Mouse (Mus musculus) kidney, embryonic 16.5 days (tissue): ENCODE data around the gene Repin1. TPM values are rescaled to one million over a fixed set of nuclear protein-coding genes. Genes with fewer than 3 reads are reported as not detected.

Source experiments
- ATAC-seq: fragments of 200-750 bp; cut with Nextera tagmentation; 2 replicates; pipeline ENCODE4 v1.8.0; 2017; ENCODE audit warnings: moderate TSS enrichment; ENCODE audit not compliant: low FRiP score, low TSS enrichment
- H3K27ac ChIP-seq: fragments of 300-500 bp; sonication (generic); 2 replicates; pipeline ENCODE4 v1.5.1; 2014; ENCODE audit warnings: low read length
- H3K27me3 ChIP-seq: fragments of 300-500 bp; sonication (generic); 2 replicates; pipeline ENCODE4 v1.6.1; 2014; ENCODE audit warnings: low read length, control low read depth, mixed read lengths; ENCODE audit not compliant: insufficient read depth
- H3K36me3 ChIP-seq: fragments of 300-500 bp; sonication (generic); 2 replicates; pipeline ENCODE4 v1.6.1; 2014; ENCODE audit warnings: low read length, control low read depth, mixed read lengths; ENCODE audit not compliant: insufficient read depth
- H3K4me1 ChIP-seq: fragments of 300-500 bp; sonication (generic); 2 replicates; pipeline ENCODE4 v1.6.1; 2014; ENCODE audit warnings: low read length, control low read depth, mixed read lengths; ENCODE audit not compliant: insufficient read depth
- H3K4me2 ChIP-seq: fragments of 300-500 bp; sonication (generic); replicated peaks from 2 replicates; pipeline ENCODE4 v1.6.1; 2014; ENCODE audit warnings: low read depth, low read length
- H3K4me3 ChIP-seq: fragments of 300-500 bp; sonication (generic); 2 replicates; pipeline ENCODE4 v1.5.1; 2014; ENCODE audit warnings: mild to moderate bottlenecking, low read length
- H3K9ac ChIP-seq: fragments of 300-500 bp; sonication (generic); replicated peaks from 2 replicates; pipeline ENCODE4 v1.6.1; 2014; ENCODE audit warnings: low read length
- H3K9me3 ChIP-seq: fragments of 300-500 bp; sonication (generic); 2 replicates; pipeline ENCODE4 v1.6.1; 2016; ENCODE audit warnings: low read length, control low read depth
- WGBS: fragments of 180-500 bp; shearing (Covaris S2); extraction: QIAGEN DNeasy Blood & Tissue Kit; methylation state at CpG from one replicate; pipeline ENCODE4 v1.1.7; 2014; 5-methylcytosine and 5-hydroxymethylcytosine counted together
- polyA plus RNA-seq: library from polyadenylated mRNA; unstranded; fragments of >200 nt; fragmentation: Nextera tagmentation; extraction: Ambion mirVana; gene quantifications from 2 replicates; pipeline ENCODE4 v1.2.1, GENCODE M21; 2015

Gene Repin1
- polyA plus RNA-seq, result 52.9 and 59.3 TPM in 2 replicates

DNA sequence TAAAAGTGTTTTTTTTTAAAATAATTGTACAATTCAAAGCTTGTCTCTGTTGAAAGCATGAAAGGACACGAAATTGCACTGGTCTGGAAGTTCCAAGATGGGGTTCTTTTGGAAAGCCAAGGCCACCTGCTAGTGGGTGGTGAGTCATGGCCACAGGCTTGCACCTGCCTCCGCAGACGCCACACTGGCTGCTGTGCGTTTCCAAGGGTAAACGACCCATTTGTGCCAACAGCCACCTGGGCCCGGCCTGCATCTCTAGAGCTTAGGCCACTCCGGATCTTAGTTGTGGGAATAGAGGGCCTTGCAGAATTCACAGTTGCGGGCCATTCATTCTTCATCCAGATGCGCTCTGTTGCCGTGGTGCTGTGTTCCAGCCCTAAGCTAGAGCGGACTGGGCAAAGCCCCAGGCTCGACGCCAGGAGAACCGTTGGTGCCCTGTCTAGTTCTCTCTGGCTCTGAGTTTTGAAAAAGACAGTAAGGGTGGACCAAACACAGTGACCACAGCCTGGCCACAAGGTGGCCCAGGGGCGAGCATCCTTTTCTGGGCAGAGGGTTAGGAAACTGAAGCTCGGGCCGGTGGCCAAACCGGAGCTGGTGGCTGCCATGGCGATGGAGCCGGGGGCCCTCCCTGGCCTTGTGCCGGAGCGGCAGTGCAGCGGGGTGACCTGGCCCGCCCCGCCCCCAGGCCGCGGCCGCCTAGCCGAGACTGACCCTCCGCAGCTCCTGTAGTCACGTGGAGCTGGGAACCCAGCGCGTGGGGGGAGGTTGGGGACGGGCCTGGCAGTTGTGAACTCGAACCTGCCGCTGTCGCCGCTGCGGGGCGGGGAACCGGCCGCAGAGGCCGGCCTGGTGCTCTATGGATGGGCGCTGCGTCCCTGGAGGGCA is at the start of gene Repin1, which contains the start of gene Gm44965:
Gene Repin1 (plus strand): TSS at position 726 of the 885 bp plus-strand sequence.
Gene Gm44965 (plus strand): TSS at position 784 of the 885 bp plus-strand sequence.
- 6% methylated on average over 43 of the region's 45 CpGs for WGBS
- Histone ChIP-seq H3K4me3 (peak within 1 kb of the TSS; percentile 73), H3K27me3 (no peaks in the 10 kb centered on the region), H3K4me2 (peak within 1 kb of the TSS; percentile 81), H3K9ac (peak within 1 kb of the TSS; percentile 93), H3K36me3 (peaks cover 32% of the 10 kb centered on the region), H3K4me1 (peaks cover 32% of the 10 kb centered on the region), H3K27ac (peak within 1 kb of the TSS; percentile 94), H3K9me3 (peaks cover 24% of the 10 kb centered on the region)
- peak; percentile 90 for ATAC-seq

GRCm38 (mm10) chr6:48545251-48545650 is 48.4 kb upstream of the Repin1 start:
- H3K4me3 ChIP-seq, result no peak overlapping the region
- no peaks in the 10 kb centered on the region for H3K27me3 ChIP-seq
- H3K36me3 ChIP-seq, result no peaks in the 10 kb centered on the region
- no peak overlapping the region for H3K4me2 ChIP-seq
- no peak overlapping the region for H3K9ac ChIP-seq
- no peaks in the 10 kb centered on the region for H3K9me3 ChIP-seq
- H3K27ac ChIP-seq, result no peak overlapping the region
- 65% methylated on average over 5 of the region's 5 CpGs for WGBS
- peaks cover 13% of the 10 kb centered on the region for H3K4me1 ChIP-seq
- no peak for ATAC-seq

DNA sequence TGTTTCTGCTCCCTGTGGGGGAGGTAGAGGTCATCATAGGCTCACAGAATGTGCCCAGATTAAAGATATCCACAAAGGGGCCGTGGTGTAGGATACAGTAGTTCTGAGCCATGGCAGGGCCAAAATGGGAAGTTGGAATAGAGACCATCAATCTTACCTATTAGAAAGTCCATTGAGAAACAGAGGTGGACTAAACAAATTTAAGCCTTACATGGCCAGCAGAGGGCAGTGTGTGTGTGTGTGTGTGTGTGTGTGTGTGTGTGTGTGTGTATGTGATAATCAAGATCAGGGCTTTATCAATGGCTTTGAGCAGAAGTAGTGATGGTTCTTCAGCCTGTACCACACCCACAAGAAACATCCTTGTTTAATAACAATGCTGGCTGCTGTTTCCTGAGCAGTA is 47.4 kb upstream of the Repin1 start:
- peaks cover 13% of the 10 kb centered on the region for H3K4me1 ChIP-seq
- no peak overlapping the region for H3K9ac ChIP-seq
- no peaks in the 10 kb centered on the region for H3K9me3 ChIP-seq
- no peaks in the 10 kb centered on the region for H3K27me3 ChIP-seq
- no peak overlapping the region for H3K4me2 ChIP-seq
- 38% methylated on average over 1 of the region's 1 CpGs for WGBS
- no peak overlapping the region for H3K4me3 ChIP-seq
- H3K36me3 ChIP-seq, result no peaks in the 10 kb centered on the region
- ATAC-seq, result no peak
- no peak overlapping the region for H3K27ac ChIP-seq

DNA sequence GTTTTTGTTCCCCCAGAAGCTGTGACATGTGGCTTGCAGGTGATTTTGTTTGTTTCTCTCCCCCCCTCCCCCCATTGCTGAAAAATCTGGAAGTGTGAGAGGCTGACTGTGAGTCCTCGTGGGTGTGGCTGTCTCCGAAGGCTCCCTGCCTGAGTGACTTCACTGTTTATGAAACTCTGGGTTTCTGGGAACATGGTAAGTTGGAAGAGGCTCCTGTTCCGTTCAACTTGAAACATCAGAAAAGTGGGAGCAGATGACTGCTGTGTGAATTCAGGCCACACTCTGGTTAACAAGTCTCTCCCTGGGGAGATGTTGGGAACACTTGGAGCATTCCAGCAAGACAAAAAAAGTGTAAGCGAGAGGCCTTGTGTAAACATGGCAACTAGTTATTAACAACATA is 46.8 kb upstream of the Repin1 start:
- H3K9ac ChIP-seq, result no peak overlapping the region
- no peaks in the 10 kb centered on the region for H3K36me3 ChIP-seq
- H3K9me3 ChIP-seq, result no peaks in the 10 kb centered on the region
- 52% methylated on average over 4 of the region's 4 CpGs for WGBS
- H3K27me3 ChIP-seq, result no peaks in the 10 kb centered on the region
- H3K27ac ChIP-seq, result no peak overlapping the region
- H3K4me2 ChIP-seq, result no peak overlapping the region
- ATAC-seq, result no peak
- peaks cover 8% of the 10 kb centered on the region for H3K4me1 ChIP-seq
- no peak overlapping the region for H3K4me3 ChIP-seq

DNA sequence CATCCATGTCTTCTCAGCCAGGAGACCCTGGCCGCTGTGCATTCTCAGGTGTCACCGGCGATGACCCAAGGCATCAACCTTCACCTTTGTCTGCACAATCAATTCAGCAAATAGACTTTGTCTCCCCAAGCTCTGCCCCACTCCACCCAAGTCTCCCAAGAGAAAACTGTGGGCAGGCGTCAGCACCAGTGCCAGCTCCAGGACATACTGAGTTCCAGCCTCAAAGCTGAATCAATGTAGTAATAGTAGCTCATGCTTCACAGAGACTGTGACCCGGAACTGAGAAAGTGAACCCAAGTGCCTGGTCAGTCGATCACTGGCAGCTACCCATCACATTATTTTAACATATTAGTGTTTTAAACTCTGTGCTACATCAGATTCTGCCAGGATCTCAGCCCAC is 45.4 kb upstream of the Repin1 start:
- Histone ChIP-seq H3K4me1 (0 out of 2 replicates have a peak, but pooled peaks cover 2% of the 10 kb centered on the region), H3K9me3 (no peaks in the 10 kb centered on the region), H3K36me3 (no peaks in the 10 kb centered on the region), H3K4me2 (no peak overlapping the region), H3K4me3 (no peak overlapping the region), H3K27me3 (no peaks in the 10 kb centered on the region), H3K9ac (no peak overlapping the region), H3K27ac (no peak overlapping the region)
- WGBS, result 76% methylated on average over 6 of the region's 6 CpGs
- no peak for ATAC-seq

GRCm38 (mm10) chr6:48552918-48553317 is 40.8 kb upstream of the Repin1 start:
- WGBS, result 64% methylated on average over 4 of the region's 4 CpGs
- Histone ChIP-seq H3K27me3 (no peaks in the 10 kb centered on the region), H3K27ac (no peak overlapping the region), H3K4me1 (peaks cover 13% of the 10 kb centered on the region), H3K36me3 (peaks cover 6% of the 10 kb centered on the region; the same call in 1 of the 2 replicates), H3K4me3 (no peak overlapping the region), H3K4me2 (no peak overlapping the region), H3K9ac (no peak overlapping the region), H3K9me3 (no peaks in the 10 kb centered on the region)
- no peak for ATAC-seq

DNA sequence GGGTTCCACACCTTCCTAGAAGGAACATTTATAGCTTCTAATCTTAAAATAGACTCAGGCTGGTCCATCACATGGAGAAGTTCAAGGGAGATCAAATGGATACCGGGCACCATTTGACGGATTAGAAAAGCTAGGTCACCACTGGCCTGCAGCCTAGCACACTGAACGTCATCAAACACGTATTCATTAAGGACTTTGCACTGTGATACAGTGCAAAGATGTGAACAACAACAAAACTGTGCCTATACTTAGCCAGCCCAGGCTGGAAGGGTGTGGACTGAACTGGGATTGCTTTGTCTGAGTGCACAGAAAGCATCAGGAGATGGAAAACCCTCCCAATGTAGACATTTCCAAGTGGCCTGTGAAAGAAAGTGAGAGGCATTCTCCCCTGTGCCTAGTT is 39.9 kb upstream of the Repin1 start:
- no peak for ATAC-seq
- Histone ChIP-seq H3K9me3 (no peaks in the 10 kb centered on the region), H3K27me3 (no peaks in the 10 kb centered on the region), H3K4me3 (peak overlapping the region; percentile 65), H3K27ac (peak overlapping the region; percentile 100), H3K9ac (peak overlapping the region; percentile 75), H3K36me3 (peaks cover 6% of the 10 kb centered on the region; the same call in 1 of the 2 replicates), H3K4me2 (peak overlapping the region; percentile 65), H3K4me1 (peaks cover 13% of the 10 kb centered on the region)
- 83% methylated on average over 4 of the region's 4 CpGs for WGBS

DNA sequence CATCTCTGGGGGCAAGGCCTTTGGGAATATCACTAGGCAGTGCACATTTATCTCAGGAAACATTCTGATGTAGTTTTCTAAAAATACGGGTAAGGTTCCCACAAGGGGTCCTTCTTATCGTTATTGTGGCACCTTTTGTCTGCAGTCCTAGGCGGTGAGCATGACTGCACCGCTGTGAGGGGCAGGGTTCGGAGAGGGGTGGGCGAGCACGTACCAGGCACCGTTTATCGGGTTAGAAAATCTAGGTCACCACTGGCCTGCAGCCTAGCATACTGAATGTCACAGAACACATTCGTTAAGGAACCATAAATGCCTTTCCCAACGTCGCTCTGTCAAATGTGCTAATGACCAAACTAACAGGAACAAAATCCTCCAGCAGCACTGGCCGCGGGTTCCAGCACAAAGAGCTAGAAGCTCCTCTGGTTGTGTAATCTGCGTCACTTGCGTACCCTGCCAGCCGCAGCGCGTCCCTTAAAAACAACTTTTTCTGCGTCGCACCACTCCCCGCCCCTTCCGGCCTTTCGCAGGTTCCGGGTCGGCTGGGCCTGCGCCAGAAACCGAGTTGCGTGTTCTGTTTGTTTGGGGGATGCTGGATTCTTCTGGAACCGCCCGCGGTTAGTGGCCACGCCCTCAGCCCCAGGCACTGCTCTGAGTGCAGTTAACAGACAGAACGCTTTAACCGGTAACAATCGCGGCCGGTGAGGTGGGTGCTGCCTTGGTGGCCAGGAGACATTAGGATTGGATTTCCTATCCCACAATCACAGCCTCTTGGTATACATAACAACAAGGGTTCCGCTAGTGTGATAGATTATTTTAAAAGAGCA is 39.2 kb upstream of the Repin1 start, which contains the start of gene Lrrc61:
Gene Lrrc61 (plus strand): TSS at position 517 of the 824 bp plus-strand sequence.
- H3K27me3 ChIP-seq, result no peaks in the 10 kb centered on the region

DNA sequence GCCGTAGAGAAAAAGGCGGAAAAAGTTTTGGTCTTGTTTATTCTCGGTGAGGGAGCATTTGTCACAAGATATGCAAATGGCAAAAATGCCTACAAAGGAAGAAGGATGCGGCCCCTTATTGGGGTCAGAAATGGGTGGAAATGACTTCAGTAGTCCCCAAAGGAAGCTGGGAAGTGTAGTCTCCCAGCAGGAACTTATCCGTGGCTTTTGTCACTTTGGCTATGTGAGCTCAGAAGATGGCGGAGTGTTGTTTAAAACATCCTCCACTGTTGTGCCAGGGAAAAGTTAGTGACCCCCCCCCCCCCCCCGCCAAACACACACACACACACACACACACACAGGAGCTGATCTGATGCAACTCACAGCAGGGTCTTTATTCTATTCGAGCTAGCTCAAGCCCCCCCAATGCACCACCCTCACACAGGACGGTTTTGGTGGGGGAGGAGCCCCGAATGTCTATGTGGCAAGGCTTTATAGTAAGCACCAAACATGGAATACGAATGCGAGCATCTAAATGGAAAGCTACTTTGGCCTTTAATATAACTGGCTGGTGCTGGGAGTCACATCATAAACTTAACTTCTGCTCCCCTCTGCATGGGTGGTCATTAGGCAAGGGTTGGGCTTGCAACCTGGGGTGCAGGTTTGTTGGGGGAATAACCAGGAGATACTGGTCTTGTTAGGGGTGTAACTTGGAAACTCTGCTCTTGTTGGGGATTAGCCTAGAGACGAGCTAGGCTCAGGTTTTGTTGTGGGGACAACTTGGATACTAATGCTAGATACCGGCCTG is 38.4 kb upstream of the Repin1 start:
- Histone ChIP-seq H3K4me1 (peaks cover 13% of the 10 kb centered on the region), H3K9me3 (no peaks in the 10 kb centered on the region), H3K27ac (peak overlapping the region; percentile 100), H3K36me3 (peaks cover 6% of the 10 kb centered on the region; the same call in 1 of the 2 replicates), H3K4me2 (peak overlapping the region; percentile 65), H3K27me3 (no peaks in the 10 kb centered on the region), H3K4me3 (peak overlapping the region; percentile 65), H3K9ac (peak overlapping the region; percentile 75)
- WGBS, result 27% methylated on average over 14 of the region's 14 CpGs
- peak; percentile 88 for ATAC-seq

More for the DNA sequence above, 39.2 kb upstream of the Repin1 start, which contains the start of gene Lrrc61:
- H3K4me3 ChIP-seq, result peak within 1 kb of the TSS; percentile 65
- H3K27ac ChIP-seq, result peak within 1 kb of the TSS; percentile 100
- peak within 1 kb of the TSS; percentile 75 for H3K9ac ChIP-seq
- H3K4me1 ChIP-seq, result peaks cover 13% of the 10 kb centered on the region
- WGBS, result under 1% methylated on average over 39 of the region's 39 CpGs
- H3K4me2 ChIP-seq, result peak within 1 kb of the TSS; percentile 65
- H3K9me3 ChIP-seq, result no peaks in the 10 kb centered on the region
- peak; percentile 94 for ATAC-seq
- peaks cover 6% of the 10 kb centered on the region; the same call in 1 of the 2 replicates for H3K36me3 ChIP-seq
